14 mouse cellular contexts compared by ENCODE assay signal in the genomic region with DNA sequence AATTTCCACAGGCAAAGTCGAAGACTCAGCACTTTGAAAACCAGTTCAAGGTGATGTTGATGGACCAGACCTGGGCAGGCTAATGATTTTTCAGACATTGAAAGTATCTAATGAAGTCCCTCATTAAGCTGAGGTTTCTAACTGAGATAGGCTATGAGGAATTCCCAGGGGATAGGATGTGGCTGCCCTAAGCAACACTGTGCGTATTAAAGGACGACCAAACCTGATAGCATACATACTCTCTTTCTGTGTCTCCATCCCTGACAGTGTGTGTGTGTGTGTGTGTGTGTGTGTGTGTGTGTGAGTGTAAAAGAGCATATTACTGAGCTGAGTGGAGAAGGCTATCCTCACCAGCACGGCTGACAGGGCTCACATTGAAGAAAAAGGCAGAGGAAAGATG.
"Had no signal": no experiment of that assay in that cellular context is flagged by ENCODE, and none has a peak within 500 bp of the region (broad histone marks: within the 10 kb centered on the region; RNA-seq: fewer than 3 reads in every experiment).

No protein-coding gene starts in this region.

- H3K4me1 ChIP-seq: liver, embryonic 12.5 days; midbrain, embryonic 12.5 days; neural tube, embryonic 12.5 days; stomach, embryonic 15.5 days had no signal

- H3K9me3 ChIP-seq: liver, embryonic 12.5 days; midbrain, embryonic 12.5 days; neural tube, embryonic 12.5 days; stomach, embryonic 15.5 days had no signal

- H3K4me3 ChIP-seq: liver, embryonic 12.5 days; midbrain, embryonic 12.5 days; neural tube, embryonic 12.5 days; stomach, embryonic 15.5 days had no signal

- ATAC-seq: liver, embryonic 12.5 days had no signal

- H3K36me3 ChIP-seq: liver, embryonic 12.5 days; midbrain, embryonic 12.5 days; neural tube, embryonic 12.5 days; stomach, embryonic 15.5 days had no signal

- DNase-seq: lung, adult 18-20 months; lung, embryonic 14.5 days; lung, postnatal 10 days; lung, postnatal 4 days; right cerebral cortex, postnatal 14 days; thymus, adult 2 months; thymus, postnatal 25 days; thymus, postnatal 4 days had no signal

- H3K4me2 ChIP-seq: liver, embryonic 12.5 days; lung, embryonic 14.5 days; midbrain, embryonic 12.5 days; neural tube, embryonic 12.5 days; stomach, embryonic 15.5 days had no signal

- H3K27ac ChIP-seq: liver, embryonic 12.5 days; liver, embryonic 14.5 days; midbrain, embryonic 12.5 days; neural tube, embryonic 12.5 days; stomach, embryonic 15.5 days; stomach, postnatal 0 days had no signal

- H3K9ac ChIP-seq: liver, embryonic 12.5 days; liver, embryonic 14.5 days; lung, embryonic 14.5 days; midbrain, embryonic 12.5 days; neural tube, embryonic 12.5 days; stomach, embryonic 15.5 days had no signal

- H3K27me3 ChIP-seq: liver, embryonic 12.5 days; midbrain, embryonic 12.5 days; neural tube, embryonic 12.5 days; stomach, embryonic 15.5 days had no signal
